Mouse (Mus musculus) spleen, adult 2 months (tissue): ENCODE data around the gene Zfp94.

Experiments used
- CTCF ChIP-seq: fragments of 200-500 bp; IDR thresholded peaks from 2 replicates; pipeline ENCODE4 v1.5.1; 2011; ENCODE audit warnings: mild to moderate bottlenecking, inconsistent platforms; ENCODE audit not compliant: insufficient read depth, insufficient read length, insufficient replicate concordance; ENCODE audit errors: extremely low read depth
- POLR2A ChIP-seq: fragments of 200-500 bp; IDR thresholded peaks from 2 replicates; pipeline ENCODE4 v1.6.1; 2011; ENCODE audit warnings: low read depth, low read length, inconsistent platforms

DNA sequence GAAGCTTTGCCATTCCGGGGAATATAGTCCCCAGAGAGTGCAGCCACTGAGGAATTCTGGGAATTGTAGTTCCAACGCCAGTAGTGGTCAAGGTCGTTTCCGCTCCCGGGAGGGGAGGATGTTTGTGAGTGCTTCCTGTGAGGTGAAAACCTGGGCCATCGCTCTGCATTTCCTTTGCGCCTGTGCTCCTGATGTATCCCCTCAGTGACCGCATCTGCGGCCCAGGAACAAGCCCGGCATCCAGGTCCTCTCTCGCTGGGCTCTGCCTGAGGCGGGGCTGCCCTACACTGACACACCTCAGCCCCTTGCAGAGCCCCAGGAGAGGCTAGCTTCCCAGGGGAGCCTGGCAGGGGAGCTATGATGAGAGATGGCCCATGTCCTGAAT, 46.2 kb downstream of the Zfp94 start, which contains the start of gene Zfp93:
- TF ChIP-seq POLR2A (no peak), CTCF (no peak)
